Mouse (Mus musculus) heart, embryonic 15.5 days (tissue): ENCODE measurements around the gene Apopt1. TPM values are rescaled to one million over a fixed set of nuclear protein-coding genes. Genes with fewer than 3 reads are reported as not detected.

Source experiments
- ATAC-seq: fragments of 200-750 bp; cut with Nextera tagmentation; replicated peaks from 2 replicates; pipeline ENCODE4 v1.8.0; 2017; ENCODE audit warnings: low read depth, moderate TSS enrichment; ENCODE audit not compliant: insufficient number of reproducible peaks, insufficient read depth, low FRiP score
- H3K27ac ChIP-seq: fragments of 300-500 bp; sonication (generic); 2 replicates; pipeline ENCODE4 v1.5.1; 2015; ENCODE audit warnings: mild to moderate bottlenecking, inconsistent platforms
- H3K27me3 ChIP-seq: fragments of 300-500 bp; sonication (generic); 2 replicates; pipeline ENCODE4 v1.6.1; 2015; ENCODE audit warnings: inconsistent platforms
- H3K36me3 ChIP-seq: fragments of 300-500 bp; sonication (generic); 2 replicates; pipeline ENCODE4 v1.6.1; 2015; ENCODE audit warnings: mild to moderate bottlenecking, inconsistent platforms
- H3K4me1 ChIP-seq: fragments of 300-500 bp; sonication (generic); replicated peaks from 2 replicates; pipeline ENCODE4 v1.6.1; 2015; ENCODE audit warnings: inconsistent platforms
- H3K4me2 ChIP-seq: fragments of 300-500 bp; sonication (generic); 2 replicates; pipeline ENCODE4 v1.6.1; 2015; ENCODE audit warnings: inconsistent platforms, mild to moderate bottlenecking, moderate library complexity
- H3K4me3 ChIP-seq: fragments of 300-500 bp; sonication (generic); 2 replicates; pipeline ENCODE4 v1.5.1; 2015; ENCODE audit warnings: mild to moderate bottlenecking, inconsistent platforms
- H3K9ac ChIP-seq: fragments of 300-500 bp; sonication (generic); 2 replicates; pipeline ENCODE4 v1.6.1; 2015; ENCODE audit warnings: mild to moderate bottlenecking, inconsistent platforms
- H3K9me3 ChIP-seq: fragments of 300-500 bp; sonication (generic); replicated peaks from 2 replicates; pipeline ENCODE4 v1.6.1; 2016; ENCODE audit warnings: inconsistent platforms
- WGBS: fragments of 180-500 bp; shearing (Covaris S2); methylation state at CpG from one replicate; pipeline ENCODE4 v1.1.7; 2015; ENCODE audit warnings: mixed read lengths; 5-methylcytosine and 5-hydroxymethylcytosine counted together
- polyA plus RNA-seq: library from polyadenylated mRNA; unstranded; fragments of >200 nt; fragmentation: Nextera tagmentation; extraction: Ambion mirVana; gene quantifications from 2 replicates; pipeline ENCODE4 v1.2.1, GENCODE M21; 2015

Apopt1 gene
- polyA plus RNA-seq, 1 experiment from 2014 or later = 41.5 TPM

- WGBS = 71% methylated on average over 8 of the region's 8 CpGs
- H3K4me3 ChIP-seq = no peak overlapping the region
- no peak overlapping the region for H3K4me2 ChIP-seq
- H3K36me3 ChIP-seq = no peaks in the 10 kb centered on the region; the same call in 1 of the 2 replicates
- H3K4me1 ChIP-seq = peaks cover 52% of the 10 kb centered on the region
- no peak overlapping the region for H3K9ac ChIP-seq
- no peaks in the 10 kb centered on the region for H3K9me3 ChIP-seq
- no peak for ATAC-seq
- peak overlapping the region; percentile 90 for H3K27ac ChIP-seq
- no peaks in the 10 kb centered on the region for H3K27me3 ChIP-seq
Measured at GRCm38 (mm10) chr12:111681305-111681704, 31.8 kb upstream of the Apopt1 start.

GRCm38 (mm10) chr12:111682003-111682402 lies 31.1 kb upstream of the Apopt1 start:
- H3K36me3 ChIP-seq = no peaks in the 10 kb centered on the region; the same call in 1 of the 2 replicates
- H3K27ac ChIP-seq = peak overlapping the region; percentile 90
- no peak for ATAC-seq
- H3K27me3 ChIP-seq = no peaks in the 10 kb centered on the region
- peaks cover 54% of the 10 kb centered on the region for H3K4me1 ChIP-seq
- no peak overlapping the region for H3K9ac ChIP-seq
- no peak overlapping the region for H3K4me3 ChIP-seq
- H3K9me3 ChIP-seq = no peaks in the 10 kb centered on the region
- 58% methylated on average over 5 of the region's 5 CpGs for WGBS
- no peak overlapping the region for H3K4me2 ChIP-seq

DNA sequence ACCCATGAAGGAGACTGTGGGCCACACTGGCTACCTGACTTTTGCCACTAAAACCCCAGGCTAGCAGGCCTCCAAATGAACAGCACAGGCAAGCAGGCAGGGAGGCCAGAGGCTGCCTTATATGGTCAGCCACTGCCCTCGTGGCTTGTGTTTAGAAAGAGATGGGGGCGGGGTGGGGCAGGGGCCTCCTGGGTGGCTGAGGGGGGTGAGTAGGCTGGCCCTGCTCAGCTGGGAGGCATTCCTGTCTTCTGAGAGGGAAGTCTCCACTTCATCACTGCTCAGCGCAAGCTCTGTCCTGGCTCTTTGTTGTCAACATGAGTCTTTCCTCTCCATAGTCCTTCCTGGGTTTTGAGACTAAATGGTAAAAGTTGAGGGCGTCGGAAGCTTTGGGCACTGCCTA lies 30.3 kb upstream of the Apopt1 start:
- peak overlapping the region; percentile 34; the same call in 1 of the 2 replicates for H3K9ac ChIP-seq

GRCm38 (mm10) chr12:111686390-111686789 lies 26.7 kb upstream of the Apopt1 start:
- peak overlapping the region; percentile 98 for H3K27ac ChIP-seq
- H3K9me3 ChIP-seq = no peaks in the 10 kb centered on the region
- H3K9ac ChIP-seq = no peak overlapping the region
- peaks cover 66% of the 10 kb centered on the region for H3K4me1 ChIP-seq
- no peak overlapping the region for H3K4me2 ChIP-seq
- no peaks in the 10 kb centered on the region for H3K27me3 ChIP-seq
- 82% methylated on average over 4 of the region's 4 CpGs for WGBS
- H3K4me3 ChIP-seq = no peak overlapping the region
- H3K36me3 ChIP-seq = no peaks in the 10 kb centered on the region; the same call in 1 of the 2 replicates
- ATAC-seq = no peak

More for the DNA sequence above, 30.3 kb upstream of the Apopt1 start:
- no peaks in the 10 kb centered on the region; the same call in 1 of the 2 replicates for H3K36me3 ChIP-seq
- no peaks in the 10 kb centered on the region for H3K27me3 ChIP-seq
- peak overlapping the region; percentile 90 for H3K27ac ChIP-seq
- peak; percentile 19 for ATAC-seq
- 36% methylated on average over 5 of the region's 5 CpGs for whole genome bisulfite sequencing
- no peak overlapping the region for H3K4me3 ChIP-seq
- H3K4me2 ChIP-seq = no peak overlapping the region
- peaks cover 55% of the 10 kb centered on the region for H3K4me1 ChIP-seq
- H3K9me3 ChIP-seq = no peaks in the 10 kb centered on the region

- ATAC-seq = peak; percentile 89
- H3K27me3 ChIP-seq = no peaks in the 10 kb centered on the region
- 0 out of 2 replicates have a peak overlapping the region, but pooled peaks have one; percentile 37 for H3K9ac ChIP-seq
- H3K27ac ChIP-seq = peak overlapping the region; percentile 98
- peak overlapping the region; percentile 39 for H3K4me2 ChIP-seq
- H3K9me3 ChIP-seq = no peaks in the 10 kb centered on the region
- H3K4me3 ChIP-seq = no peak overlapping the region
- H3K36me3 ChIP-seq = no peaks in the 10 kb centered on the region; the same call in 1 of the 2 replicates
- 11% methylated on average over 14 of the region's 14 CpGs for WGBS
- peaks cover 61% of the 10 kb centered on the region for H3K4me1 ChIP-seq
Measured at GRCm38 (mm10) chr12:111687350-111688068, 25.6 kb upstream of the Apopt1 start.

DNA sequence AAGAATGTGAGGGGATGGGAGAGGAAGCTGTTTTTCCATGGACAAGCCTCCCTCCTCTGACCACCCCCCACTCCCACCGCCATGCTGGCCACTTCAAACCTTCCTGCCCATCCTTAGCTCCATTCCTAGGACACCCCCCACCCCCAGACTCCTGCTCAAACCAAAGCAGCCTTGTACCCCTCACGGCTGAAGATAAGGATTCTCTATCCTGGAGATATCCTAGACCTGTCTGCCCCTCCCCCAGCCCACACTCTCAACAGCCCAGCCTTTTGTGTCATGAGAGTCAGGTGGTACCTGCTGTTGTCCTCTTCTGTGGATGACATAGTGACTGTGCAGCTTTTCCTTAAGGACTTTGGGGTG lies 25.0 kb upstream of the Apopt1 start:
- Histone ChIP-seq H3K36me3 (no peaks in the 10 kb centered on the region; the same call in 1 of the 2 replicates), H3K27ac (peak overlapping the region; percentile 98), H3K9me3 (no peaks in the 10 kb centered on the region), H3K4me1 (peaks cover 60% of the 10 kb centered on the region), H3K4me3 (no peak overlapping the region), H3K4me2 (peak overlapping the region; percentile 39), H3K27me3 (no peaks in the 10 kb centered on the region), H3K9ac (no peak overlapping the region)
- no peak for ATAC-seq
- 17% methylated on average over 2 of the region's 2 CpGs for WGBS

GRCm38 (mm10) chr12:111689426-111689825 lies 23.6 kb upstream of the Apopt1 start:
- Histone ChIP-seq H3K4me2 (no peak overlapping the region), H3K27me3 (no peaks in the 10 kb centered on the region), H3K27ac (no peak overlapping the region), H3K36me3 (no peaks in the 10 kb centered on the region), H3K9me3 (no peaks in the 10 kb centered on the region), H3K9ac (no peak overlapping the region), H3K4me3 (no peak overlapping the region), H3K4me1 (peaks cover 66% of the 10 kb centered on the region)
- WGBS = 52% methylated on average over 11 of the region's 11 CpGs
- ATAC-seq = no peak

- 28% methylated on average over 5 of the region's 5 CpGs for WGBS
- no peaks in the 10 kb centered on the region for H3K9me3 ChIP-seq
- no peak for ATAC-seq
- H3K36me3 ChIP-seq = no peaks in the 10 kb centered on the region
- H3K27me3 ChIP-seq = no peaks in the 10 kb centered on the region
- peaks cover 74% of the 10 kb centered on the region for H3K4me1 ChIP-seq
- H3K27ac ChIP-seq = 0 out of 2 replicates have a peak overlapping the region, but pooled peaks have one; percentile 40
- no peak overlapping the region for H3K9ac ChIP-seq
- H3K4me2 ChIP-seq = no peak overlapping the region
- H3K4me3 ChIP-seq = no peak overlapping the region
Measured at GRCm38 (mm10) chr12:111691346-111691872, 21.7 kb upstream of the Apopt1 start.

DNA sequence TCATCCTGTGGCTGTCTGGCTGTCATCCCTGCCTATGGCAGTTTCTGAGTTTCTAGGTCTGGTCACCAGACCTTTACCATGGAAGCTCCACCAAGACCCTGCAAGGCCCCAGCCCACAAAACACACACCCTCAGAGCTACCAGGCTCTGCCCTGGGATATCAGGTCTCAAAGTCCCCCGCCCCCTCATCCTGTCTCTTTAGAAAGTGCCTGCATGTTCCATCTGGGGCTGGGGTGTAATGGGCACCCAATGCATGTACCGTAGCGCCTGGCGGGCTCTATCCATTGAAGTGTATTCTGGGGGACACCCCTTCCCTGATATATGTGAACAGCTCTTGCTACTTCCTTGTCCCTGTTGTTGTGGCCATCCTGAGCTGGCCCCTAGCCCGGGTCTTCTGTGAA lies 20.2 kb upstream of the Apopt1 start:
- H3K27me3 ChIP-seq = no peaks in the 10 kb centered on the region
- no peaks in the 10 kb centered on the region for H3K9me3 ChIP-seq
- H3K27ac ChIP-seq = no peak overlapping the region
- no peaks in the 10 kb centered on the region for H3K36me3 ChIP-seq
- no peak overlapping the region for H3K9ac ChIP-seq
- WGBS = 90% methylated on average over 5 of the region's 5 CpGs
- ATAC-seq = no peak
- H3K4me1 ChIP-seq = peaks cover 59% of the 10 kb centered on the region
- no peak overlapping the region for H3K4me3 ChIP-seq
- no peak overlapping the region for H3K4me2 ChIP-seq

- peaks cover 56% of the 10 kb centered on the region for H3K4me1 ChIP-seq
- H3K27ac ChIP-seq = peak overlapping the region; percentile 50
- no peak overlapping the region for H3K4me3 ChIP-seq
- H3K4me2 ChIP-seq = no peak overlapping the region
- no peaks in the 10 kb centered on the region for H3K36me3 ChIP-seq
- H3K27me3 ChIP-seq = no peaks in the 10 kb centered on the region
- H3K9ac ChIP-seq = no peak overlapping the region
- H3K9me3 ChIP-seq = no peaks in the 10 kb centered on the region
- 57% methylated on average over 18 of the region's 18 CpGs for WGBS
- no peak for ATAC-seq
Measured at GRCm38 (mm10) chr12:111693341-111694270, 19.5 kb upstream of the Apopt1 start.

DNA sequence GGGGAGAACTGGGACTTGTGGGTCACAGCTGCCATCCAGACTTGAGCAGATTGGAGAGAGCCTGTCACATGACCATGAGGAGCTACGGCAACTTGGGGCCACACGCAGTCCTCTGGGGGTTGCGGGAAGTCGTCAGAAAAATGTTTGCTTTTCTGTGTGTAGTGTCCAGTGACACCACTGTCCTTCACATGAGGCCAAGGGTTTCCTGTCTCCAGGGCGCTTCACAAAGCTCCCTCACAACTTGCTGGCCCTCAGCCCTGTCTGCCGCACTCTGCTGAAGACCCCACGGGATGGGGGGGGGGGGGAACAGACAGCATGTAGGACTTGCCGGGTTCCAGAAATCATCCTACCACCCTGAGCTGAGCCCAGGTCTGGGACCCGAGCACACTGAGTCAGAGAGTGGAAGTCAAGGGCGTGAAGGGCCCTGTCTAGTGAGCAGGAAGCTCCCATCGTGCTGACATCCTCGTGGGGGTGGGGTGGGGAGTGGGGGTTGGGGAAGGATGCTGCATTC lies 18.7 kb upstream of the Apopt1 start:
- Histone ChIP-seq H3K27me3 (no peaks in the 10 kb centered on the region), H3K4me3 (no peak overlapping the region), H3K27ac (peak overlapping the region; percentile 50), H3K9me3 (no peaks in the 10 kb centered on the region), H3K9ac (no peak overlapping the region), H3K4me2 (no peak overlapping the region), H3K36me3 (no peaks in the 10 kb centered on the region), H3K4me1 (peaks cover 52% of the 10 kb centered on the region)
- WGBS = 23% methylated on average over 12 of the region's 12 CpGs
- peak; percentile 24; the same call in 1 of the 2 replicates for ATAC-seq
